Mouse (Mus musculus) gonadal fat pad, adult 2 months (tissue): ENCODE results near the gene Gm42421. TPM values are rescaled to one million over a fixed set of nuclear protein-coding genes. Genes with fewer than 3 reads are reported as not detected.

ENCODE experiments used
- DNase-seq: peaks from one replicate; pipeline ENCODE4 v3.0.0-alpha.2; 2012; ENCODE audit warnings: low read depth
- polyA plus RNA-seq: library from polyadenylated mRNA; depleted of rRNA; stranded (reverse); fragments of >200 nt; gene quantifications from 2 replicates; pipeline ENCODE4 v1.2.3, GENCODE M21; 2012; rRNA removed

Gene Gm42421
- 0.24 TPM in 1 of 2 replicates, not detected in the other for polyA plus RNA-seq

GRCm38 (mm10) chr5:143927875-143928274, at the start of gene Gm42421:
Gm42421 (plus strand) TSS chr5:143928175.
- no peak for DNase-seq

- no peak for DNase-seq
Measured at GRCm38 (mm10) chr5:143885274-143885673, 42.7 kb upstream of the Gm42421 start.

- DNase-seq, result no peak
Measured at GRCm38 (mm10) chr5:143890741-143891140, 37.2 kb upstream of the Gm42421 start.

- no peak for DNase-seq
Measured at GRCm38 (mm10) chr5:143892255-143892886, 35.6 kb upstream of the Gm42421 start.

- no peak for DNase-seq
Measured at GRCm38 (mm10) chr5:143893396-143893795, 34.6 kb upstream of the Gm42421 start.

GRCm38 (mm10) chr5:143897635-143898330, 30.2 kb upstream of the Gm42421 start, which contains the start of gene Ankrd61:
Ankrd61 (minus strand) TSS chr5:143897685.
- DNase-seq, result no peak

- DNase-seq, result no peak
Measured at GRCm38 (mm10) chr5:143902111-143902510, 25.9 kb upstream of the Gm42421 start.

- no peak for DNase-seq
Measured at GRCm38 (mm10) chr5:143903813-143904212, 24.2 kb upstream of the Gm42421 start.

GRCm38 (mm10) chr5:143906429-143906828, 21.5 kb upstream of the Gm42421 start:
- no peak for DNase-seq

- DNase-seq, result no peak
Measured at GRCm38 (mm10) chr5:143908926-143909325, 19.0 kb upstream of the Gm42421 start.

GRCm38 (mm10) chr5:143909417-143910400, 18.3 kb upstream of the Gm42421 start, which contains the start of the genes Aimp2 and Pms2:
Aimp2 (minus strand) TSS chr5:143909847.
Pms2 (plus strand) TSS chr5:143909964.
- DNase-seq, result peak; percentile 92

- DNase-seq, result no peak
Measured at GRCm38 (mm10) chr5:143916221-143916620, 11.8 kb upstream of the Gm42421 start.

GRCm38 (mm10) chr5:143917418-143917817, 10.6 kb upstream of the Gm42421 start:
- no peak for DNase-seq

GRCm38 (mm10) chr5:143918120-143918519, 9.9 kb upstream of the Gm42421 start:
- DNase-seq, result no peak

GRCm38 (mm10) chr5:143924781-143925452, 3.1 kb upstream of the Gm42421 start:
- no peak for DNase-seq

GRCm38 (mm10) chr5:143929291-143929690, 1.3 kb downstream of the Gm42421 start:
- DNase-seq, result no peak

- DNase-seq, result no peak
Measured at GRCm38 (mm10) chr5:143930656-143931055, 2.7 kb downstream of the Gm42421 start.

- DNase-seq, result no peak
Measured at GRCm38 (mm10) chr5:143931863-143932580, 4.0 kb downstream of the Gm42421 start.

GRCm38 (mm10) chr5:143932831-143933230, 4.9 kb downstream of the Gm42421 start, which contains the start of gene Rsph10b:
Rsph10b (plus strand) TSS chr5:143933035.
- DNase-seq, result no peak

GRCm38 (mm10) chr5:143933414-143933813, 5.4 kb downstream of the Gm42421 start:
- no peak for DNase-seq

GRCm38 (mm10) chr5:143933875-143934274, 5.9 kb downstream of the Gm42421 start:
- no peak for DNase-seq
